Mouse (Mus musculus): Measurements from ENCODE around the gene Mgst3. TPM values are rescaled to one million over a fixed set of nuclear protein-coding genes. Genes with fewer than 3 reads are reported as not detected.

Mgst3 gene
- total RNA-seq, 2 experiments from 2014 or later = 9.1 to 11.8 TPM

Other genes starting within 250 kb of the Mgst3 start
- gene Uck2, start 108.5 kb downstream of the Mgst3 start, total RNA-seq (2014; fragmentation: Nextera tagmentation) = 181 and 224 TPM in 2 replicates
- gene Uck2, start 108.5 kb downstream of the Mgst3 start, total RNA-seq (2017) = 223 and 286 TPM in 2 replicates
- gene Tmco1, start 85.5 kb downstream of the Mgst3 start, total RNA-seq (2014; fragmentation: Nextera tagmentation) = 97.6 and 127 TPM in 2 replicates
- 170 and 172 TPM in 2 replicates for gene Tmco1, start 85.5 kb downstream of the Mgst3 start, total RNA-seq (2017)
- 67.6 and 85.8 TPM in 2 replicates for gene Aldh9a1, start 43.9 kb downstream of the Mgst3 start, total RNA-seq (2014; fragmentation: Nextera tagmentation)
- 49.5 and 56.7 TPM in 2 replicates for gene Aldh9a1, start 43.9 kb downstream of the Mgst3 start, total RNA-seq (2017)
- gene Lrrc52, start 72.9 kb upstream of the Mgst3 start, total RNA-seq (2014; fragmentation: Nextera tagmentation) = not detected in 2 replicates
- gene Lrrc52, start 72.9 kb upstream of the Mgst3 start, total RNA-seq (2017) = not detected in 2 replicates
- gene Rxrg, start 204.5 kb upstream of the Mgst3 start, total RNA-seq (2014; fragmentation: Nextera tagmentation) = not detected in 2 replicates
- gene Rxrg, start 204.5 kb upstream of the Mgst3 start, total RNA-seq (2017) = not detected in 2 replicates

Measured in granulocyte monocyte progenitor cell, adult 5-6 weeks (primary cell).